Mouse (Mus musculus) liver, adult 2 months (tissue): ENCODE results near the gene Nup107. TPM values are rescaled to one million over a fixed set of nuclear protein-coding genes. Genes with fewer than 3 reads are reported as not detected.
"Not testable (repeated sequence)": the region's sequence is repeated elsewhere in the genome, so short reads cannot be mapped to it uniquely, and the experiment has no call there.

Experiments
- DNase-seq: peaks from one replicate; pipeline ENCODE4 v3.0.0-alpha.2; 2011; ENCODE audit warnings: low read depth, low spot score; ENCODE audit errors: extremely low read depth
- H3K27ac ChIP-seq: fragments of 200-500 bp; replicated peaks from 2 replicates; pipeline ENCODE4 v1.5.1; 2012; ENCODE audit warnings: low read depth, mild to moderate bottlenecking, control low read depth, inconsistent platforms, low read length; ENCODE audit not compliant: insufficient read depth
- H3K27me3 ChIP-seq: fragments of 200-500 bp; 2 replicates; pipeline ENCODE4 v1.6.1; 2012; ENCODE audit warnings: mild to moderate bottlenecking, moderate library complexity, low read length, inconsistent platforms; ENCODE audit not compliant: control insufficient read depth, insufficient read depth
- H3K36me3 ChIP-seq: fragments of 200-500 bp; 2 replicates; pipeline ENCODE4 v1.6.1; 2012; ENCODE audit warnings: low read length, inconsistent platforms; ENCODE audit not compliant: control insufficient read depth, insufficient read depth
- H3K4me1 ChIP-seq: fragments of 200-500 bp; 2 replicates; pipeline ENCODE4 v1.6.1; 2011; ENCODE audit warnings: low read length; ENCODE audit not compliant: control insufficient read depth, insufficient read depth
- H3K4me3 ChIP-seq: fragments of 200-500 bp; 2 replicates; pipeline ENCODE4 v1.5.1; 2011; ENCODE audit warnings: low read depth, mild to moderate bottlenecking, control low read depth, low read length, moderate library complexity; ENCODE audit not compliant: insufficient read depth
- H3K79me2 ChIP-seq: fragments of 200-500 bp; 2 replicates; pipeline ENCODE4 v1.6.1; 2012; ENCODE audit warnings: inconsistent platforms, mild to moderate bottlenecking, low read length, moderate library complexity; ENCODE audit not compliant: control insufficient read depth, insufficient read depth
- H3K9ac ChIP-seq: fragments of 200-500 bp; 2 replicates; pipeline ENCODE4 v1.6.1; 2012; ENCODE audit warnings: low read depth, mild to moderate bottlenecking, control low read depth, inconsistent platforms, low read length
- CTCF ChIP-seq: fragments of 200-500 bp; IDR thresholded peaks from 2 replicates; pipeline ENCODE4 v1.5.1; 2011; ENCODE audit warnings: low read depth, low read length, control low read depth
- POLR2A ChIP-seq: fragments of 200-500 bp; IDR thresholded peaks from 2 replicates; pipeline ENCODE4 v1.6.1; 2011; ENCODE audit warnings: low read length, control low read depth; ENCODE audit not compliant: insufficient read depth; ENCODE audit errors: extremely low read depth
- WGBS: fragments of 180-500 bp; shearing (Covaris S2); methylation state at CpG from one replicate; pipeline ENCODE4 v1.1.7; 2018; 5-methylcytosine and 5-hydroxymethylcytosine counted together
- polyA plus RNA-seq: library from polyadenylated mRNA; depleted of rRNA; stranded (reverse); fragments of >200 nt; gene quantifications from 2 replicates; pipeline ENCODE4 v1.2.3, GENCODE M21; 2012
- total RNA-seq: library from RNA; depleted of rRNA; stranded (reverse); fragments of >200 nt; gene quantifications from 2 replicates; pipeline ENCODE4 v1.2.3, GENCODE M21; 2014

Gene Nup107
- total and polyA plus RNA-seq, 2 experiments: 1.8 to 4.1 TPM

DNA sequence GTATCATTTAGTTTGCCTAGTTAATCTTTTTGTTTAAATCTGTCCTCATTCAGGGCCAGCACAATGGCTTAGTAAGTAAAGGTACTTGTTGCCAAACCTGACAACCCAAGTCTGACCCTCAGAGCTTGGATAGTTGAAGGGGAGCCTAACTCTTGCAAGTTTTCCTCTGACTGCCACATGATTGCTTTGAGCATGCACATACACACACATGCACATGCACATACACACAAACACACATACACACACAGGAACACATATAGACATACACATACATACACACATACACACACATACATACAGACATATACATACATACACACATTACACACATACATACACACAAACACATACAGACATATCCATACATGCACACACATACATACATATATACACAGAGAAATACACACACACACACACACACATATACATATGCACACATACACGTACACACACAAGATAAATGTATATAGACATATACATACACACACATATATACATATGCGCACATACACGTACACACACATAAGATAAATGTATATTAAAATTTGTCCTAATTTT, 67.6 kb downstream of the Nup107 start:
- Histone ChIP-seq H3K27ac (no peak overlapping the region), H3K79me2 (no peaks in the 10 kb centered on the region), H3K4me1 (peaks cover 6% of the 10 kb centered on the region), H3K4me3 (no peak overlapping the region), H3K27me3 (no peaks in the 10 kb centered on the region), H3K9ac (no peak overlapping the region), H3K36me3 (no peaks in the 10 kb centered on the region)
- no peak for DNase-seq
- WGBS: 86% methylated on average over 3 of the region's 3 CpGs
- no peak for TF ChIP-seq POLR2A
- no peak for TF ChIP-seq CTCF

DNA sequence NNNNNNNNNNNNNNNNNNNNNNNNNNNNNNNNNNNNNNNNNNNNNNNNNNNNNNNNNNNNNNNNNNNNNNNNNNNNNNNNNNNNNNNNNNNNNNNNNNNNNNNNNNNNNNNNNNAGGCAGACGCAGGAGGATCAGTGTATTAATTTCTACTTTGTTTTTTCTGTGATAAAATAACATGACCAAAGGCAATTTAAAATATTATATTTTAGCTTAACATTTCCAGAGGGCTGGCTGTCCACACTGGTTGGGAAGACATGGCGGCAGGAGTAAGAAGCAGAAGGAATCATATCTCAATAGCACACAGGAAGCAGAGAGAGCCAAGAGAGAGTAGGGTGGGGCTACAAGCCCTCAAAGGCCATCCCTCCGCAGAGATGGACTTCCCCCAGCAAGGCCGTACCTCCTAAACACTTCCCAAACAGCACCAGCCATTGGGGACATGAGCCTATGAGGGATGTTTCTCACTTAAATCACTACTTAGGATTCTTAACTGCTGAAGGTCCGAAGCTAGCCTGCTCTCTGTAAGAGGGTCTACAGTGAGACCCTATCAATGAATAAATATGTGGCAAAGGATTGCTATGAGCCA, 68.3 kb downstream of the Nup107 start:
- TF ChIP-seq POLR2A (no peak), CTCF (no peak)
- H3K9ac ChIP-seq: no peak overlapping the region
- no peaks in the 10 kb centered on the region for H3K27me3 ChIP-seq
- DNase-seq: no peak
- no peaks in the 10 kb centered on the region for H3K79me2 ChIP-seq
- H3K36me3 ChIP-seq: no peaks in the 10 kb centered on the region
- 70% methylated on average over 5 of the region's 5 CpGs for WGBS
- H3K4me3 ChIP-seq: no peak overlapping the region
- peaks cover 1% of the 10 kb centered on the region; the same call in 1 of the 2 replicates for H3K4me1 ChIP-seq
- H3K27ac ChIP-seq: no peak overlapping the region

DNA sequence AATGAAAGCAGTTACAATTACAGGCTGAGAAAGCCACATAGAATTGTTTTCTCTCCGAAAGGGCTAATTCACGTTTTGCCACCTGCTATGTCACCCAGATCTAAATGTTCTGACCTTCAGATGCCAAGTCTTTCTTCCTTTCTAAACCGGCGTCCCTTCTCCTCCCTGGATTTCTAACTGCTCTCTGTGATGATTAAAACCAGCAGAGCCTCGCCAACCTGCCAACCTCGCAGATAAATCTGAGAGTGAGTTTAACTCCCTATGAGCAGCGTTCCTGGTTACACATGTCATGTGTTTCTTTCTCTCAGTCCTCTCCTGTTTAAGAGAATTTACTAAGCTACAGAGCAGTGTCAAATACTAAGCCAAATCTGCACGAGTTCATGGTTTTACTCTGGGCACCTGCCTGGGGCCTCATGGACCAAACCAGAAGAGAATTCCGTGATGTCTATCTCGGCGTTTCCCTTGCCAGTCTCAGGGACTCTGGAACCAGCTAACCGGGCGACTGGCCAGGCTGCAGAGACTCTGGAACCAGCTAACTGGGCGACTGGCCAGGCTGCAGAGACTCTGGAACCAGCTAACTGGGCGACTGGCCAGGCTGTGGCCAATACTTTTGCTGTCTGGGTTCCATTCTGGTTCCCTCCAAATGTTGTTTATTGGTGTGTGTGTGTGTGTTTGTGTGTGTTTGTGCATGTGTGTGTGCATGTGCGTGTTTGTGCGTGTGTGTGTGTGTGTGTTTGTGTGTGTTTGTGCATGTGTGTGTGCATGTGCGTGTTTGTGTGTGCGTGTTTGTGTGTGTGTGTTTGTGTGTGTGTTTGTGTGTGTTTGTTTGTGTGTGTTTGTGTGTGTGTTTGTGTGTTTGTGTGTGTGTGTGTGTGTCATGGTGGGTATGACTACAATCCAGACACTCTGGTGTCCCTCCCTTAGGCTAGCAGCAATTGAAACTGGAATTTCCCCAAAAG, 74.1 kb downstream of the Nup107 start:
- peak overlapping the region; percentile 84 for H3K27ac ChIP-seq
- 40% methylated on average over 19 of the region's 19 CpGs for WGBS
- no peak for TF ChIP-seq POLR2A
- no peak for TF ChIP-seq CTCF
- H3K27me3 ChIP-seq: no peaks in the 10 kb centered on the region
- H3K36me3 ChIP-seq: no peaks in the 10 kb centered on the region
- H3K4me1 ChIP-seq: peaks cover 9% of the 10 kb centered on the region; the same call in 1 of the 2 replicates
- H3K79me2 ChIP-seq: no peaks in the 10 kb centered on the region
- H3K9ac ChIP-seq: peak overlapping the region; percentile 6; the same call in 1 of the 2 replicates
- DNase-seq: peak; percentile 77
- H3K4me3 ChIP-seq: no peak overlapping the region

DNA sequence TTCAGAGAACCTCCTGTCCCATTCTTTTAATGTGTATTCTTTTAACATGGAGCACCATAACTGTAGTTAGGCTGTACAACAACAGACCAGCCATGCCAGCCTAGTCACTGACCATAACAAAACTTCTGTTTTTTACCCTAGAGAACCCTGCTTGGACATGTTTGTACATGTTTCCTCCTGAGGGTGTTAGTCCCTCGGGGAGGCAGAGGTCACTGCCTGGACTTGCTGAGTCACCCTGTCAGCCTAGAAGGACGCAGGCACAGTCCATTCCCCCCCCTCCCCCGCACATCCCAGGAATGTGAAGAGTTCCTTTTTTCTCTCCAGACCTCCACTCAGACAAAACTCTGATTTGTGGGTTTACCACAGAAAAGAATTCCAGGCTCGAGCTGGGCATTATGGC, 74.9 kb downstream of the Nup107 start:
- no peaks in the 10 kb centered on the region for H3K79me2 ChIP-seq
- peaks cover 9% of the 10 kb centered on the region; the same call in 1 of the 2 replicates for H3K4me1 ChIP-seq
- H3K27me3 ChIP-seq: no peaks in the 10 kb centered on the region
- peak; percentile 82 for DNase-seq
- TF ChIP-seq CTCF (no peak), POLR2A (no peak)
- peak overlapping the region; percentile 84 for H3K27ac ChIP-seq
- no peak overlapping the region for H3K4me3 ChIP-seq
- WGBS: 6% methylated on average over 4 of the region's 4 CpGs
- H3K9ac ChIP-seq: no peak overlapping the region
- H3K36me3 ChIP-seq: no peaks in the 10 kb centered on the region

DNA sequence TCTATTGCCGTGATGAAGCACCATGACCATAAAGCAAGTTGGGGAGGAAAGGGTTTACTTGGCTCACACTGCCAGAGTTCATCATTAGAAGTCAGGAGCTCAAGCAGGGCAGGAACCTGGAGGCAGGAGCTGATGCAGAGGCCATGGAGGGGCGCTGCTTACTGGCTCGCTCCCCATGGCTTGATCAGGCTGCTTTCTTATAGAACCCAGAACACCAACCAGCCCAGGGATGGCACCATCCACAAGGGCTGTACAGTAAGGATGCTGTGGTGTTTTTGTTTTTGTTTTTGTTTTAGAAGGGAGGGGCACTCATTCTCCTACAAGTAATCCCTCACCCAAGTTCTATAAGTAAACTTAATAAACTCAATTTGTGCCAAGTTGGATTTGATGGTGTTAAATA, 75.8 kb downstream of the Nup107 start:
- TF ChIP-seq CTCF (no peak), POLR2A (no peak)
- peak overlapping the region; percentile 84 for H3K27ac ChIP-seq
- 96% methylated on average over 3 of the region's 3 CpGs for WGBS

DNA sequence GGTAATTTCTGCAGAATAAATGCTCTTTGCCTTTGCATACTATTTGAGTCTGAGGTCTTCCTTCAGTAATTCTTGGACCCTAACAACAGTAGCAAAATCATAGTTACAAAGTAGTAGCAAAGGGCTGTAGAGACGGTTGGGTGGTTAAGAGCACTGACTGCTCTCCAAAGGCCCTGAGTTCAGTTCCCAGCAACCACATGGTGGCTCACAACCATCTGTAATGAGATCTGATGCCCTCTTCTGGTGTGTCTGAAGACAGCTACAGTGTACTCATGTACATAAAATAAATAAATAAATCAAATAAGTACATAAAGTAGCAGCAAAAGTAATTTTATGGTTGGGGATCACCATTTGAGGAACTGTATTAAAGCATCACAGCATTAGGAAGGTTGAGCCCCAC, 76.9 kb downstream of the Nup107 start:
- not testable (repeated sequence) for H3K79me2 ChIP-seq, H3K27me3 ChIP-seq, H3K4me3 ChIP-seq, H3K27ac ChIP-seq, DNase-seq, H3K9ac ChIP-seq, H3K36me3 ChIP-seq
- peaks cover 18% of the 10 kb centered on the region for H3K4me1 ChIP-seq
- 100% methylated on average over 1 of the region's 1 CpGs for WGBS

More for the DNA sequence above, 75.8 kb downstream of the Nup107 start:
- Histone ChIP-seq H3K79me2 (no peaks in the 10 kb centered on the region), H3K9ac (no peak overlapping the region), H3K4me3 (no peak overlapping the region), H3K4me1 (peaks cover 14% of the 10 kb centered on the region), H3K27me3 (no peaks in the 10 kb centered on the region), H3K36me3 (no peaks in the 10 kb centered on the region)
- no peak for DNase-seq
